In the genomic region with DNA sequence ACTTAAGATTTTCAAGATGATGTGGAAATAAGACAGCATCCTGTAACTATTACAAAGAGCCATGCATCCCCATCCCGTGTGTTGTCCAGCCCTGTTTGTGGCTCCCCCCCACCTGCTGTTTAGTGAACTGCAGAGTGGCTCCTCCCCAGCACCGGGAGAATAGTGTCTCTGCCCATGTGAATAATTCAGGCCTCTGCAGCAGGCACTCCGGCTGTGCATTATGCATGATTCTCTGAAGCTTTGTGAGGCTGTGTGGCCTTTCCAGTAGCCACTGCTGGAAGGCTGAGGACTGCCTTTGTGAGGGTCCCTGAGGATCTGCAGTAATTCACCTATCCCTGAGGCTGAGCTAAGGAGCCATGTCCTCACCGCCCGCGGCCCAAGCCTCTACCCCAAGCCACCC, we compare ENCODE assay signal across 16 mouse cellular contexts. TPM values are rescaled to one million over a fixed set of nuclear protein-coding genes. Genes with fewer than 3 reads are reported as not detected.
DNase-seq lines count a peak whose midpoint lies in the region; ATAC-seq lines count a peak whose summit lies in the region.
"Had no signal": no experiment of that assay in that cellular context is flagged by ENCODE, and none has a peak within 500 bp of the region (broad histone marks: within the 10 kb centered on the region; RNA-seq: fewer than 3 reads in every experiment).

No protein-coding gene starts in this region.

- 47% methylated on average over 6 of the region's 6 CpGs for WGBS in neural tube, embryonic 11.5 days
- whole genome bisulfite sequencing in hindbrain, embryonic 13.5 days, result 33% methylated on average over 6 of the region's 6 CpGs
- 20% methylated on average over 6 of the region's 6 CpGs for WGBS in midbrain, embryonic 14.5 days

- peak; percentile 59 for DNase-seq in neural tube, embryonic 11.5 days (ENCODE audit: low spot score)
- DNase-seq in neural tube, embryonic 10.5 days (ENCODE audit: extremely low spot score, low spot score), result no peak
- DNase-seq in midbrain, embryonic 14.5 days, result peak; percentile 69
- DNase-seq in left cerebral cortex, adult 11 months (ENCODE audit: low spot score), result no peak
- no peak for DNase-seq in left cerebral cortex, adult 9 months (ENCODE audit: low spot score in 2 of 2)
- DNase-seq in kidney, postnatal 36 days, result no peak
- DNase-seq in lung, postnatal 10 days, result no peak
- DNase-seq: cerebellum, adult 11-12 months; gastrocnemius, postnatal 36 days; kidney, adult 8-10 months; lung, adult 18-20 months; lung, postnatal 4 days had no signal

- H3K4me2 ChIP-seq in neural tube, embryonic 11.5 days (ENCODE audit: low read depth), result no peak overlapping the region
- H3K4me2 ChIP-seq in hindbrain, embryonic 13.5 days, result no peak overlapping the region
- no peak overlapping the region for H3K4me2 ChIP-seq in midbrain, embryonic 14.5 days (ENCODE audit: low read length)
- H3K4me2 ChIP-seq: embryonic facial prominence, embryonic 15.5 days; heart, embryonic 15.5 days; limb, embryonic 15.5 days had no signal

- H3K36me3 ChIP-seq in neural tube, embryonic 11.5 days (ENCODE audit: control insufficient read depth, insufficient read depth, low read length), result no peaks in the 10 kb centered on the region
- peaks cover 5% of the 10 kb centered on the region; the same call in 1 of the 2 replicates for H3K36me3 ChIP-seq in hindbrain, embryonic 13.5 days
- no peaks in the 10 kb centered on the region for H3K36me3 ChIP-seq in midbrain, embryonic 14.5 days (ENCODE audit: control insufficient read depth, insufficient read depth, low read length)
- H3K36me3 ChIP-seq: heart, embryonic 15.5 days had no signal

- H3K9me3 ChIP-seq in neural tube, embryonic 11.5 days (ENCODE audit: control insufficient read depth, low read length), result no peaks in the 10 kb centered on the region
- no peaks in the 10 kb centered on the region for H3K9me3 ChIP-seq in hindbrain, embryonic 13.5 days
- no peaks in the 10 kb centered on the region for H3K9me3 ChIP-seq in midbrain, embryonic 14.5 days (ENCODE audit: control insufficient read depth, low read length)
- H3K9me3 ChIP-seq: embryonic facial prominence, embryonic 15.5 days; heart, embryonic 15.5 days; limb, embryonic 15.5 days had no signal

- H3K27ac ChIP-seq in neural tube, embryonic 11.5 days (ENCODE audit: low read depth, low read length), result peak overlapping the region; percentile 45; the same call in 1 of the 2 replicates
- peak overlapping the region; percentile 76 for H3K27ac ChIP-seq in hindbrain, embryonic 13.5 days
- H3K27ac ChIP-seq in midbrain, embryonic 14.5 days (replicated peaks; ENCODE audit: low read depth, low read length), result peak overlapping the region; percentile 79
- H3K27ac ChIP-seq: embryonic facial prominence, embryonic 15.5 days; heart, embryonic 15.5 days; limb, embryonic 15.5 days had no signal

- no peak overlapping the region for H3K4me3 ChIP-seq in neural tube, embryonic 11.5 days (ENCODE audit: low read depth, low read length)
- H3K4me3 ChIP-seq in hindbrain, embryonic 13.5 days, result no peak overlapping the region
- H3K4me3 ChIP-seq in midbrain, embryonic 14.5 days (replicated peaks; ENCODE audit: low read depth, low read length), result no peak overlapping the region
- H3K4me3 ChIP-seq: embryonic facial prominence, embryonic 15.5 days; heart, embryonic 15.5 days; limb, embryonic 15.5 days had no signal

- no peaks in the 10 kb centered on the region for H3K27me3 ChIP-seq in neural tube, embryonic 11.5 days (ENCODE audit: control insufficient read depth, insufficient read depth, low read length)
- no peaks in the 10 kb centered on the region for H3K27me3 ChIP-seq in hindbrain, embryonic 13.5 days
- H3K27me3 ChIP-seq in midbrain, embryonic 14.5 days (ENCODE audit: control insufficient read depth, insufficient read depth, low read length), result no peaks in the 10 kb centered on the region
- H3K27me3 ChIP-seq: embryonic facial prominence, embryonic 15.5 days; heart, embryonic 15.5 days; limb, embryonic 15.5 days had no signal

- peak; percentile 80 for ATAC-seq in neural tube, embryonic 11.5 days (ENCODE audit: insufficient read depth, low FRiP score, low TSS enrichment)
- ATAC-seq in hindbrain, embryonic 13.5 days (ENCODE audit: low FRiP score), result peak; percentile 74; the same call in 1 of the 2 replicates
- peak; percentile 62; the same call in 1 of the 2 replicates for ATAC-seq in midbrain, embryonic 14.5 days (ENCODE audit: low FRiP score, low TSS enrichment)

- no peak overlapping the region for H3K9ac ChIP-seq in neural tube, embryonic 11.5 days (ENCODE audit: low read length)
- peak overlapping the region; percentile 49 for H3K9ac ChIP-seq in hindbrain, embryonic 13.5 days
- 0 out of 2 replicates have a peak overlapping the region, but pooled peaks have one; percentile 16 for H3K9ac ChIP-seq in midbrain, embryonic 14.5 days (replicated peaks; ENCODE audit: low read length)
- H3K9ac ChIP-seq: embryonic facial prominence, embryonic 15.5 days; heart, embryonic 15.5 days; limb, embryonic 15.5 days had no signal

- peaks cover 5% of the 10 kb centered on the region; the same call in 1 of the 2 replicates for H3K4me1 ChIP-seq in neural tube, embryonic 11.5 days (ENCODE audit: control insufficient read depth, insufficient read depth, low read length)
- peaks cover 37% of the 10 kb centered on the region for H3K4me1 ChIP-seq in hindbrain, embryonic 13.5 days (replicated peaks)
- peaks cover 18% of the 10 kb centered on the region for H3K4me1 ChIP-seq in midbrain, embryonic 14.5 days (ENCODE audit: control insufficient read depth, insufficient read depth, low read length)

RNA-seq across cellular contexts. Expression of a gene that starts 27.3 kb away (rescaled TPM):
- polyA plus RNA-seq in neural tube, embryonic 11.5 days (2014; fragmentation: Nextera tagmentation; extraction: Ambion mirVana), result 0.25 and 0.30 TPM in 2 replicates
- polyA plus RNA-seq in hindbrain, embryonic 13.5 days (2015; fragmentation: Nextera tagmentation; extraction: Ambion mirVana), result 0.47 TPM in 2 replicates
- polyA plus RNA-seq in midbrain, embryonic 14.5 days (2014; fragmentation: Nextera tagmentation; extraction: Ambion mirVana), result 0.61 and 1.1 TPM in 2 replicates

RNA-seq across cellular contexts. Expression of a gene that starts 42.5 kb away (rescaled TPM):
- 0.37 and 1.1 TPM in 2 replicates for polyA plus RNA-seq in neural tube, embryonic 11.5 days (2014; fragmentation: Nextera tagmentation; extraction: Ambion mirVana)
- polyA plus RNA-seq in hindbrain, embryonic 13.5 days (2015; fragmentation: Nextera tagmentation; extraction: Ambion mirVana), result 3.9 and 4.9 TPM in 2 replicates
- 3.6 and 6.2 TPM in 2 replicates for polyA plus RNA-seq in midbrain, embryonic 14.5 days (2014; fragmentation: Nextera tagmentation; extraction: Ambion mirVana)

Comparison
In these comparisons a context has a peak if more than half of its experiments do, and no peak if none do; other contexts are left out.
1. DNase-seq: peak in neural tube, embryonic 11.5 days (single experiment) and midbrain, embryonic 14.5 days (single experiment); none in neural tube, embryonic 10.5 days (single experiment), left cerebral cortex, adult 11 months (single experiment), left cerebral cortex, adult 9 months (0 of 2), kidney, postnatal 36 days (0 of 2) and lung, postnatal 10 days (single experiment).
2. Peak in every context shown above with its lines, with median percentiles within 50 percentile points of each other: ATAC-seq and H3K27ac ChIP-seq.